Mouse (Mus musculus) adrenal gland, postnatal 4 days (tissue): Measurements from ENCODE around the gene Gltpd2. TPM values are rescaled to one million over a fixed set of nuclear protein-coding genes. Genes with fewer than 3 reads are reported as not detected.
"Not testable (repeated sequence)": the region's sequence is repeated elsewhere in the genome, so short reads cannot be mapped to it uniquely, and the experiment has no call there.

Experiments used
- DNase-seq, 2 experiments: peaks; one replicate each; pipeline ENCODE4 v3.0.0; 2021 to 2022; ENCODE audit warnings: low spot score in 2 of 2, mixed read lengths in 2 of 2
- total RNA-seq, 2 experiments: library from RNA; stranded (reverse); gene quantifications; 2 replicates each; pipeline ENCODE4 v1.2.3; 2021

Gltpd2 gene
- total RNA-seq, 2 experiments from 2014 or later = 5.0 TPM; not detected in 1

DNA sequence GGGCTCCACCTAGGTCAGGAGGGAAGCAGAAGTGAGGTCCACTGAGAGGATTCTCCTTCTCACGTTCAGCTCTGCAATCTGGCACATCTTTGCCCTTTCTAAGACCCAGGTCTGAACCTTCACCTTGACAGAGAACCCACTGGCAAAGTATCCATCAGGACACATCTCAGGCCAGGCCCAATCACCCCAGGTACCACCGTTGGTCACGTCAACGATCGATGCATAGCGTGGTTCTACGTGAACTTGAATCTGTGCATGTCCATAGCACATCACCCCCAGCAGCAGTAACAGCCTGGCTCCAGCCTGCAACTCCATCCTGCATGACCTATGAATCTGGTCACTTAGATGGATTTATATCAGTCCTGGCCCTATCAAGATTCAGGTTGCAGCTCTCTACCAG, 4.7 kb upstream of the Gltpd2 start, which contains the start of gene Vmo1:
Gene Vmo1 (minus strand): TSS at position 329 of the 400 bp plus-strand sequence.
- no peak for DNase-seq

GRCm38 (mm10) chr11:70516352-70516751, 2.6 kb upstream of the Gltpd2 start:
- DNase-seq = no peak

DNA sequence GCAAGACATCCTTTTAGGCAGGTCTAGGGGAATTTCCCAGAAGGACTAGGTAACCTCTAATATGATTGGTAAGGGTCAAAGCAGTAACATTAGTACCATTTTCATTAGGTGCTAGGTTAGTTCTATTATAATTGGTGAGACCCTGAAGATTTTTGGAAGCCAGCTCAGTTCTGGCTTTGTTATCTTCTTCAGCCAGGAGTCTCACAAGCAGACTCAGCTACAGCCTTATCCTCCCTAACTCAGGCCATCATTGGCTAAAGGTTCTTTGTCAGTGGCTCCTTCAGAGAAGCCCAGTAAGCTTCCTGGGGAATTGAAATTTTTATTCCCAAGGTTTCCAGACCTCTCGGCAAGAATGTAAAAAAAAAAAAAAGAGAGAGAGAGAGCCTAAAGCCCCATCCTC, 560 bp upstream of the Gltpd2 start:
- DNase-seq = no peak

DNA sequence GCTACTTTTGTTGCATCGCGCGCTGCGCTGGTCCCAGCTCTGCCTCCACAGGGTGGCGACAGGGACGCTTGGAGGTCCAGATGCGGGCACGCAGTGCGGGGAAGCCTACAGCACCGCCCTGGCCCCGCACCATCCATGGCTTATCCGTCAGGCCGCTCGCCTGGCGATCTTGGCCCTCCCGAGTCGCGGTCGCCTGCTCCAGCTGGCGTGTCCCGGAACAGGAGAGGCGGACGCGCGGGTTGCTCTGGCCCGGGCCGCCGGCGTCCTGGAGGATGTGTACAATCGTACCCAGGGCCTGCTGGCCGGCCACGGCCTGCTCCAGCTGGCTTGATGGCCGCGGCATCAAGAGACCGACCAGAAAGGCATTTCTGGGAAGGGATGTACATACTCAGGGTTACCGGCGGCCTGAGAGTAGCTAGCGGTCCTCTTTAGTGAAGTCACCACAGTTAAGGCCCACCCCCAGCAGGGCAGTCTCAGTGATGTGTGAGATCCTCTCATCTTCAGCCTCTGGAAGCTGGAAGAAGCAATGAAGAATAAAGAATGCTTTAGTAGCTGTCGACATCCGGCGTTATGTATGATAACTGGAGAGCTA, 1.3 kb downstream of the Gltpd2 start:
- peak in 1 of 2 experiments; percentile 28 for DNase-seq

DNA sequence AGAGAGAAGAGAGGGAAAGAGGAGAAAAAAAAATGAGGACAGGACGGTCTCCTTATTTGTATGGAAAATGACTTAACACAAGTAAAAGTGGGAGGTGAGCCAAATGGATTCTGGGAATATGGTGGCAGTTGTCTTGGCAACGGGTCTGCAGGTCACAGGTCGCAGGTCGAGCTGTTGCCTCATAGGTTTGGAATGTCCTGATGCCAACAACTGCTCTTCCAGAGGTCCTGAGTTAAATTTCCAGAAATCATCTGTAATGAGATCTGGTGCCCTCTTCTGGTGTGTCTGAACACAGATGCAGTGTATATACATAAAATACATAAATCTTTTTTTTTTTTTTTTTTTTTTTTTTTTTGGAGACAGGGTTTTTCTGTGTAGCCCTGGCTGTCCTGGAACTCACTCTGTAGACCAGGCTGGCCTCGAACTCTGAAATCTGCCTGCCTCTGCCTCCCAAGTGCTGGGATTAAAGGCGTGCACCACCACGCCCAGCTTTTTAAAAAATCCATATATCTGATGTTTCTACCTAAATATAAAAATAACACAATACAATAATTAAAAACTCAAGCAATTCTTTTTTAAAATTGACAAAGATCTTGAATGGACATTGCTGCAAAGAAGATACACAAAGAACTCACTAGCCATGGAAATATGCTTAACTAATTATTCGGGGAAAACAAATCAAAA, 4.5 kb downstream of the Gltpd2 start:
- not testable (repeated sequence) for DNase-seq

DNA sequence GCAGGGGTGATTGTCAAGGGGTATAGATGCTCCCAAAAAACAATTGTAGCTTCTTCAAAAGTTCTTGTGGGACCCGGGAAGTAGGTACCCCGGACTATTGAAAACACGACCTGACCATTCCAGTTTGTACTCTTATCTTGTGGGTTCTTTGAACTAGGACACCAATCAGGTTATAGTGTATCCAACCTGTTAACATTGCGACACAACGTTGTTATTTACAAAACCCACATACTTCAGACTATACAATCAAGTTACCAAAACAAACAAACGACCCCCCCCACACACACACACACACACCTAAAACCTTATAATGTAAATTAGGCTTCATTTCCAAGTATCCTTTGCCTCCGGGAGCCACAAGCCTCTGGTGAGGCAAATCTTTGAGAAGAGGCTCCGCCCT, 5.8 kb downstream of the Gltpd2 start:
- DNase-seq = no peak

GRCm38 (mm10) chr11:70525184-70525678, 6.2 kb downstream of the Gltpd2 start, which contains the start of gene Psmb6:
Gene Psmb6, plus strand, starts transcription at chr11:70525367.
- peak; percentile 56 to 80 for DNase-seq

- DNase-seq = no peak
Measured at GRCm38 (mm10) chr11:70525726-70526125, 6.7 kb downstream of the Gltpd2 start.

- no peak for DNase-seq
Measured at GRCm38 (mm10) chr11:70526211-70526610, 7.2 kb downstream of the Gltpd2 start.

DNA sequence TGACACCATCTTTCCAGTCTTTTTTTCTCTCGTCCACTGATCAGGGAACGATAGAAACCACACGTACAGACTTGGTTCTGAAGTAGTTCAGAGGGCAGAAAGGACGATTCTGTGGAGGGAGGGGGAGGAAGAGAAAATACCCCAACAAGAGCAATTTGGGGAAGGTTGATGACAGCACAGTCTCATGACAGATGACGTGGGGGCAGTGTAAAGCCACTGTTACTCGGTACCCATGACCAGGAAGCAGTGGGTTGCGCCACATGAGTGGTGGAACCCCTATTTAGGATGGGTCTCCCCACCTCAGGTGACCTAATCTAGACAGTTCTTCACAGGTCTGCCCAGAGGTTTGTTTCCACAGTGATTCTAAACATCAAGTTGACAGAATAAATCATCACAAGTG, 9.6 kb downstream of the Gltpd2 start:
- no peak for DNase-seq

- DNase-seq = not testable (repeated sequence)
Measured at GRCm38 (mm10) chr11:70531065-70531464, 12.1 kb downstream of the Gltpd2 start.

DNA sequence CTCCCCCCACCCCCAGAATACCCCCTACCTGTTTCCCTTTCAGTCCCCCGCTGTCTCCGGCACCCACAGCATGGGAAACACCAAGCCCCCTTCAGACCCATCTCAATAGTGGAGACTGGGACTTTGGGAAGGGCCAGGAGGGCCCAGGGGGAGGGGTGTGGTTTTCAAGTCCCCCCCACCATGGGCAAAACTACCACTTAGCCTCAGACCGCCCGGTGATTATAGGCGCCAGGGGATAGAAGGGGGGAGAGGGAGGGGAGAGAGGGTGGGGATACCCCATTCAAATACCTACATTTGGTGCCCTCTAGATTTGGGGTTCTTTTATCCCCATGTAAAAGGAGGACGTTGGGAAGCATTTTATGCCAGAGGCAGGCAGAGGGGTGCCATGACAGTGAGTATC, 13.8 kb downstream of the Gltpd2 start, which contains the start of gene Gm40193:
Gene Gm40193 (minus strand): TSS at position 101 of the 400 bp plus-strand sequence.
- DNase-seq = no peak

DNA sequence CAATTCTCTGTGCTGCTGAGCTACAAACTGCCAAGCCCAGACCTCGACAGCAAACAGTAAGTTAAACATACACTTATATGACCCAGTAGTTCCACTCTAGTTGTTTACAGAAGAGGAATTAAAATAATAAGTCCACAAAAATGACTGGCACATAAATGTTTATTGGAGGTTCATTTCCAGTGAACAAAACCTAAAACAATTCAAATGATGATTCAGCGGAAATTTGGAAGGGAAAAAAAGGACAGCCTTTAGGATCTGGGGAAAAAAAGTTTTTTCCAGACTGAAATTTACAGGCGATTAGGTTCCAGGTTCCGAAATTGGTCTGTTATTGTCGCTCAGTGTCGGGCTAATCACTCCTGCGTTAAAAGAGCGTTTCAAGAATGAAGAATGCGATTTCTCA, 20.4 kb downstream of the Gltpd2 start:
- no peak for DNase-seq

DNA sequence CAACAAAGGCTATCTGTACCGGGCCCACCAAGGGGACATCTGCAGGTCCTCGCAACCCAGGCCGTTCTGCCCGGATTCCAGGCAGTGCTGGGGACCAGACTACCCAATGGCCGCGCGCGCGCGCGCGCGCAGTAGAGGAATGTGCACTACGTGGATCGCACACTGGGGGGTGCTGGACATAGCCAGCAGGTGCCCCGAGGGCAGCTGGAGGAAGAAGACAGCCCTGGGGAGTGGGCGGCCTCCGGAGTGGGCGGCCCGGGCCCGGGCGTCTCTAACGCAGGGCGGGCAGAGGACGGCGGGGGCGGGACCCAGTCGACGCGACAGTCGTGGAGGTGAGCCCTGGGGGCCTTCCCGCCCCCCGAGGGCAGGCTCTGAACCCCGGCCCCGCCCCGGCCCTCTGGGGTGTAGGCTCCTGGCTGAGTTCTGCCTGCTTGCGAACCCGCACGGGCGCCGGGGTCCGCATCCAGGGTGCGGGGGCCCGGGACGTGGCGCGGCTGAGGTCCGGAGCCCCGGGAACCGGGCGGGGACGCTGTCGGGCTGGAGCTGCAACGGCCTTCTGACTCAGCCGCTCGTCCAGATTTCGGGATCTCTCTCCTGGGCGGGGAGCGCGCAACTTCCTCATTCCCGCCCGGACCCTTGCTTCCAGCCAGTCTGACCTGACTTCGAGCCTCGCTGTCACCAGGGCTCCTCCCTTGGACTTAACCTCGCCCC, 21.0 kb downstream of the Gltpd2 start, which contains the start of gene Pld2:
Gene Pld2 (plus strand): TSS at position 188 of the 711 bp plus-strand sequence.
- peak; percentile 71 to 80 for DNase-seq

DNA sequence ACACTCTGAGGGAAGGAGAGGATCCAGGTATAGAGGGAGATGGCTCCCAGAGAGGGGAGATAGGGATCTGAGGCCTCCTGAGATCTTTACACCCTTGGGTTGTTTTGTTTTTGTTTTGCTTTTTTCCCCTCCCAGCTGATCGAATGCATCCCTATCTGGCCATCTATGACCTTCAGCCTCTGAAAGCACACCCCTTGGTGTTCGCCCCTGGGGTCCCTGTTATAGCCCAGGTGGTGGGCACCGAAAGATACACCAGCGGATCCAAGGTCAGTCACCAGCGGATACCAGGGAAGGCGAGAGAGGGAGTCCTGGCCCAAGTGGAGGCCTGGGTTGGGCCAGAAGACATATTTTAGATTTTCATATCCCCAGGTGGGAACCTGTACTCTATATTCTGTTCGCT, 21.9 kb downstream of the Gltpd2 start:
- DNase-seq = no peak

DNA sequence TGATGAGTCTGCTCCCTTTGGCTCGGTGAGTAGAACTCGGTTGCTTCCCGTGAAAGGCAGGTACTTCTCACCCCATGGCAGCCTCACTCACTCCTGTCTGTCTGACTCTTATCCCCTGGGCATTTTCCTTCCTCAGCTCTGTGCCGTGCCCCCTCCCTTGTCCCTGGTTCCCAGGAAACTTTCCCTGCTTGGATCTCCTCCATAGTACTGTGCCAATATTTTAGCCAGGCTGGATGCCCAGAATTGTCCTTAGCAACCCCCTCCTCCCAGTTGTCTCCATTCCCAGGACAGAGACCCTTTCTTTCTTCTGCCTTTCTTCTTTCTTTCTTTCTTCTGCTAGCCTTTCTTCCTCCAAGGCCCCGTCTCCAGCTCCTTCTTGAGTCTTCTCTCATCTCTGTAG, 22.4 kb downstream of the Gltpd2 start:
- no peak for DNase-seq

DNA sequence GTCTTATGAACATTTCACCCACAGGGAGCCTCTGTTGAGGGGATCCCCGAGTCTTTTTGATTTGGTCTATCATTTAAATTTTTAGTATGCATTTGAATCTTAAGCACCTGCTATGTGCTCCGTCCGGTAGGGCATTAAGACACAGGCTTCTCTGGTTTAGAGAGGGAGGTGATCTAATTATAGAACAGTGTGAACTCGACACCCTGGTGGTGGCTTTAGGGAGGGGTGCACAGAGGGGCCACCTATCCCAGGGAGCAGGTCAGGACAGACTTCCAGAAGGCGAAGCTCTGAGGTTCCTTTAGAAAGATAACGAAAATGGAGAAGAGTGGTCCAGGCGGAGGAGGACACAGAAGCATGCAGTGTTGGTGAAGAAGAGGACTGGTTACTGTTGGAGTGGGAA, 25.5 kb downstream of the Gltpd2 start:
- no peak for DNase-seq

DNA sequence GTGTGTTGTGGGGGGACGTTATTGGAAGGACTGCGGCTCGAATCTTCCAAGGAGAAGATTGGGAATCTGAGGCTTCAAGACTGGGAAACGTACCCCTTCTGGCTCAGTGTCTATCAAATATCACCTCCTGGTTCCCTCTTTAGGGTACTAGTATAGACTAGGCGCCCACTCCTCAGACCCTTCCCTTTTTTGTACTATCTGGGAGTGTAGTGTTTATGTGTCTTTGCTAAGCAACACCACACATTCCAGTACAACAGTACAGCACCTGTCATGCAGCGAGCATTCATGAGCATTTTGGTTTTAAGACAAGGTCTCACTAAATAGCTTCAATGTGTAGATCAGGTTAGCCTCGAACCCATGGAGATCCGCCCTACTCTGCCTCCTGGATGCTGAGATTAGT, 32.5 kb downstream of the Gltpd2 start:
- DNase-seq = no peak

- no peak for DNase-seq
Measured at GRCm38 (mm10) chr11:70553940-70554339, 34.9 kb downstream of the Gltpd2 start.

GRCm38 (mm10) chr11:70557545-70557944, 38.5 kb downstream of the Gltpd2 start:
- DNase-seq = no peak

GRCm38 (mm10) chr11:70561937-70562286, 42.9 kb downstream of the Gltpd2 start:
- DNase-seq = no peak
